Mouse (Mus musculus): ENCODE measurements around the gene Frmd4b. TPM values are rescaled to one million over a fixed set of nuclear protein-coding genes. Genes with fewer than 3 reads are reported as not detected.

Gene Frmd4b
- total and polyA plus RNA-seq, 2 experiments: 11.9 to 38.0 TPM

DNA sequence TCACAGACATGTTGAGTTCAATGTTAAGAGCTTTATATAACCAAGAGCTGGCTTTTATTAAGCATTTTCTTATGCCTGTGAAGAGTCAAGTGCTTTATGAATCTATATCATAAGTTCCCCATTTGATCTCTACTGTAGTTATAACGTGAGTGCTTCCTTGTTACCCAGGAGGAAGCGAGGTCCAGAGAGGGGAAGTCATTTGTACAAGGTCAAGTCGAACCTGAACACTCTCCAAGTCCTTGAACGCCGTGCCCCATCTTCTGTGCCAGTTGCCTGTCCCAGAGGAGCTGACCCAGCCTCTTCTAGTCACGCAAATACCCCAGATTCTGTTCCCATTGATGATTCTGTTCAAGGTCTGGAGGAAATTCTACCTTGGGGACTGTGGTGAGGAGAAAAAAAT lies 135.4 kb downstream of the Frmd4b start:
- Histone ChIP-seq H3K4me3 (ENCODE audit: insufficient read depth, low read depth, low read length) (no peak overlapping the region), H3K9ac (ENCODE audit: low read depth, low read length) (no peak overlapping the region), H3K27ac (replicated peaks; ENCODE audit: insufficient read depth, low read depth, low read length) (no peak overlapping the region), H3K4me1 (ENCODE audit: control insufficient read depth, insufficient read depth, low read length) (no peaks in the 10 kb centered on the region), H3K79me2 (ENCODE audit: control insufficient read depth, insufficient read depth, low read length) (no peaks in the 10 kb centered on the region), H3K36me3 (ENCODE audit: control insufficient read depth, insufficient read depth, low read length) (no peaks in the 10 kb centered on the region), H3K27me3 (ENCODE audit: control insufficient read depth, insufficient read depth, low read length) (no peaks in the 10 kb centered on the region)
- TF ChIP-seq POLR2A (IDR thresholded peaks at IDR 0.05; ENCODE audit: extremely low read depth, insufficient read depth, low read length): no peak
- TF ChIP-seq CTCF (IDR thresholded peaks at IDR 0.05; ENCODE audit: low read depth, low read length): no peak
- no peak for DNase-seq (ENCODE audit: extremely low read depth, low read depth, low spot score)
- WGBS: 75% methylated on average over 6 of the region's 6 CpGs

DNA sequence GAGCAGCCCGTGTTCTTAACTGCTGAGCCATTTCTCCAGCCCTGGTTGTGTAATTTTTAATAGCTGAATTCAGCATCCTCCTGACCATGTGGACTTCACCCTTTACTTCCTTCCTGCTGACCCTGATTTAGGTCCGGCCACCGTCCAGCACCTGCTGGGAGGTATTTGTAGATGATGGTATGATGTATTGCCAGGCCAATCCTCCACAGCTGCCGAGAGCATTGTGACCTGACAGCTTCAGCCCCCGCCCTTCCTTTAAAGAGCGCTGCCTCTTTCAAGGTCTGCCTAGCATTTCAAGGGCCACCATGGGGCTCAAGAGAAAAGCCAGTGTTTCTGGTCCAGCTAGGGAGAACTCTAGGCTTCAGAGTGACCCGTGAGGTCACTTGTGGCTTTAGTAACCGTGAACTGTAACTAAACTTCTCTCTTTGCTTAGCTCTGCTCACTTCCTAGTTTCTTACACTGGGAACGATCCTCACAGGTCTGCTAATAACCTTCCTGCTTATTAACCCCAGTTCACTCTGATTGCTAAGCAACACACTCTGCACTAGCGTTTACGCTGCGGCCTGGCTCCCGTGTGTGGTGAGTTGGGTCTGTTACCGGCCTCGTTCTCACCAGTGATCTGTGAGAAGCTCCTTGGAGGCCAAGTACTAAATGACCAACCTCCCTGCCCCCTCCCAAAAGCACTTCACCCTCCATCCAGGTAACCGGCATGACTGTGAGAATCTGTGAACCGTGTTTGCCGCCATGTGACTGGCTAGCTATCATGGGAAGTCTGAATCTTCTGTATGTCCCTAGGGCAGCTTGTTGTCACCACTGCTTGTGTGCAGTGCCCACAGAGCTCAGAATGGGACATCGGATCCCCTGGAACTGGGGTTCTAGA lies 138.1 kb downstream of the Frmd4b start:
- Histone ChIP-seq H3K9ac (ENCODE audit: low read depth, low read length) (no peak overlapping the region), H3K27ac (replicated peaks; ENCODE audit: insufficient read depth, low read depth, low read length) (no peak overlapping the region; the same call in none of the 2 replicates), H3K4me1 (ENCODE audit: control insufficient read depth, insufficient read depth, low read length) (no peaks in the 10 kb centered on the region), H3K27me3 (ENCODE audit: control insufficient read depth, insufficient read depth, low read length) (no peaks in the 10 kb centered on the region; the same call in 1 of the 2 replicates), H3K79me2 (ENCODE audit: control insufficient read depth, insufficient read depth, low read length) (no peaks in the 10 kb centered on the region), H3K36me3 (ENCODE audit: control insufficient read depth, insufficient read depth, low read length) (no peaks in the 10 kb centered on the region), H3K4me3 (ENCODE audit: insufficient read depth, low read depth, low read length) (no peak overlapping the region)
- no peak for TF ChIP-seq POLR2A (IDR thresholded peaks at IDR 0.05; ENCODE audit: extremely low read depth, insufficient read depth, low read length)
- no peak for TF ChIP-seq CTCF (IDR thresholded peaks at IDR 0.05; ENCODE audit: low read depth, low read length)
- 69% methylated on average over 19 of the region's 19 CpGs for WGBS
- peak; percentile 52 for DNase-seq (ENCODE audit: extremely low read depth, low read depth, low spot score)

DNA sequence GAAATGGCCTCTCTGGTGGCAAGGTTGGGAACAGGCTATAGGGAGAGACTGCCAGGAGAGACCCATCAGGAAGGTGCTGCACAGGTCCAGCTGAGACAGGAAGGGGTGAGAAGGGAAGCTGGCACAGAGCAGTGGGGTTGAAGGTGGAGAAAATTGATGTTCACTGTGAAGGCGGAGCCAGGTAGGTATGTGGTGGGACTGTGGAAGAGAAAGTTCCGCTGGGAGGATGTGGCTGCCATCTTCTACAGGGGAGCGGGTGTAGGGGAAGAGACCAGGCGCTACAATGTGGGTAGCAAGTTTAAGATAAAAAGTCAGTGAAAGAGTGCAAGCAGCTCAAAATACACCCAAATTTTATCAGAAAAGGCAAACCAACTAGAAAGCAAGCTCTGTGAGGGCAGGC lies 143.7 kb downstream of the Frmd4b start:
- 92% methylated on average over 4 of the region's 4 CpGs for WGBS
- no peaks in the 10 kb centered on the region for H3K4me1 ChIP-seq (ENCODE audit: control insufficient read depth, insufficient read depth, low read length)

DNA sequence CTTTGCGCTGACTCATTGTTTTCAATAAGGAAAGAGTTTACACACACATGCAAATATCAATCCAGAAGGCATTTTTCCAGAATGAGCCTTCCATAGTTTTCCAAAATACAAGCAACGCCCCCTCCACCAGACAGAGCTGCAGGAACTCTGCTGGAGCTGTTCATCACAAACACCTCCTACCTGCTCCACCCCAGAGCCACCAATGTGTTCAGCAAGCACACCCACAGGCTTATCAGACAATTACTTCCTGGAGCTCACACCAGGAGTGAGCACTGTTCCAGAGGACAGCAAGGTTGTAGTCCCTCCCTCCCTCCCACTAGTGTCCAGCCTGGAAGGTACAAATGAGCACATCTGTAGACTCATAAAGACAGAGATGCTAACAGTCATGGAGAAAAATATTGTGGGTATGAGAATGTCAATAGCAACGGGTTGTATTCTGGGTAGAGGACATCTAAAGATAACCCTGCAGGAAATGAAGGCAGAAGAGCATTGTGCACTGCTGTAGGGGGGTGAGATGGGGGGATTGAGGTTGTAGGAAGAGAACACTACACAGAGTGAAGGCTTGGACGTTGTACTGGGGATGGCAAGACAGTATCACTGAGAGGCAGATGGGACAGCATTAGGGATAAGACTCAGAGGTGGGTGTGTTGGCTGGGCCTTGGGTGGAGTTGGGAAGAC lies 144.3 kb downstream of the Frmd4b start:
- 71% methylated on average over 4 of the region's 4 CpGs for whole genome bisulfite sequencing
- Histone ChIP-seq H3K27me3 (ENCODE audit: control insufficient read depth, insufficient read depth, low read length) (no peaks in the 10 kb centered on the region; the same call in 1 of the 2 replicates), H3K4me1 (ENCODE audit: control insufficient read depth, insufficient read depth, low read length) (no peaks in the 10 kb centered on the region), H3K27ac (replicated peaks; ENCODE audit: insufficient read depth, low read depth, low read length) (no peak overlapping the region), H3K36me3 (ENCODE audit: control insufficient read depth, insufficient read depth, low read length) (no peaks in the 10 kb centered on the region), H3K9ac (ENCODE audit: low read depth, low read length) (no peak overlapping the region), H3K79me2 (ENCODE audit: control insufficient read depth, insufficient read depth, low read length) (no peaks in the 10 kb centered on the region), H3K4me3 (ENCODE audit: insufficient read depth, low read depth, low read length) (no peak overlapping the region)
- no peak for TF ChIP-seq POLR2A (IDR thresholded peaks at IDR 0.05; ENCODE audit: extremely low read depth, insufficient read depth, low read length)
- no peak for TF ChIP-seq CTCF (IDR thresholded peaks at IDR 0.05; ENCODE audit: low read depth, low read length)
- no peak for DNase-seq (ENCODE audit: extremely low read depth, low read depth, low spot score)

More for the DNA sequence above, 143.7 kb downstream of the Frmd4b start:
- no peak for DNase-seq (ENCODE audit: extremely low read depth, low read depth, low spot score)
- Histone ChIP-seq H3K9ac (ENCODE audit: low read depth, low read length) (no peak overlapping the region), H3K36me3 (ENCODE audit: control insufficient read depth, insufficient read depth, low read length) (no peaks in the 10 kb centered on the region), H3K4me3 (ENCODE audit: insufficient read depth, low read depth, low read length) (no peak overlapping the region), H3K27me3 (ENCODE audit: control insufficient read depth, insufficient read depth, low read length) (no peaks in the 10 kb centered on the region; the same call in 1 of the 2 replicates), H3K79me2 (ENCODE audit: control insufficient read depth, insufficient read depth, low read length) (no peaks in the 10 kb centered on the region), H3K27ac (replicated peaks; ENCODE audit: insufficient read depth, low read depth, low read length) (no peak overlapping the region)
- TF ChIP-seq POLR2A (IDR thresholded peaks at IDR 0.05; ENCODE audit: extremely low read depth, insufficient read depth, low read length) (no peak), CTCF (IDR thresholded peaks at IDR 0.05; ENCODE audit: low read depth, low read length) (no peak)

DNA sequence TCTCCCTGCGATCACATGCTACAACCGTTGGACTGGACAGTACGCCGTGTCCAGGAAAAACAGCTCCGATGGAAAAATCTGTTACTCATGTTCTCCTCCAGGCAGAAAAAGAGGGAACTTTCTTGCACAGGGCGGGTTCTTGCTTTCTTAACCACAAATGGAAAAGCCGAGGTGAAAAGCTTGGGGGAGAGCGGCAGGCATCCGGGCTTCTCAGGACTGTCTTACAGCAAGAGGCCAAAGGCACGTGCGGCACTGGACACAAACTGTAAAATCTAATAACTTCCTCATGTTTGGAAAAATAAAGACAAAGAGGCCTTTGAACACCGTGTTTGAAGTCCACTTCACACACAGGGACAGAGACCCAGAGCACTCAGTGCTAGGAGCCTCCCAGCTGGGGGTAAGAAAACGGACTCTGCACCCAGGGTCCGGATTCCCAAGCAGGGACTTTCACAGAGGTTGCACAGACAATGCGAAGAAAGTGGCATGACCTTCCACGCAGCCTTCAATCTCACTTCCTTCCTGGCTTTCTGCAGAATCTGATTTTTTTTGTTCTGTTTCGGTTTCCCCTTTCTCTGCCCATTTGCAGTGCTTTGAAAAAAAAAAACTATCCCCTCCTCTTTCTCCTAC lies 153.3 kb downstream of the Frmd4b start:
- Histone ChIP-seq H3K27me3 (ENCODE audit: control insufficient read depth, insufficient read depth, low read length) (no peaks in the 10 kb centered on the region), H3K4me3 (ENCODE audit: insufficient read depth, low read depth, low read length) (no peak overlapping the region), H3K36me3 (ENCODE audit: control insufficient read depth, insufficient read depth, low read length) (no peaks in the 10 kb centered on the region), H3K9ac (ENCODE audit: low read depth, low read length) (0 out of 2 replicates have a peak overlapping the region, but pooled peaks have one; percentile 4), H3K27ac (replicated peaks; ENCODE audit: insufficient read depth, low read depth, low read length) (peak overlapping the region; percentile 53), H3K79me2 (ENCODE audit: control insufficient read depth, insufficient read depth, low read length) (no peaks in the 10 kb centered on the region), H3K4me1 (ENCODE audit: control insufficient read depth, insufficient read depth, low read length) (peaks cover 3% of the 10 kb centered on the region; the same call in 1 of the 2 replicates)
- 47% methylated on average over 17 of the region's 17 CpGs for WGBS
- no peak for TF ChIP-seq POLR2A (IDR thresholded peaks at IDR 0.05; ENCODE audit: extremely low read depth, insufficient read depth, low read length)
- no peak for TF ChIP-seq CTCF (IDR thresholded peaks at IDR 0.05; ENCODE audit: low read depth, low read length)
- peak; percentile 45 for DNase-seq (ENCODE audit: extremely low read depth, low read depth, low spot score)

Measured in liver, adult 2 months (tissue).